Mouse (Mus musculus) layer of hippocampus, adult 18-20 months (tissue): ENCODE measurements around the gene Srd5a1. TPM values are rescaled to one million over a fixed set of nuclear protein-coding genes. Genes with fewer than 3 reads are reported as not detected.

Experiments used
- DNase-seq, 2 experiments: peaks; one replicate each; pipeline ENCODE4 v3.0.0; 2022; ENCODE audit warnings: low spot score in 2 of 2
- total RNA-seq, 2 experiments: library from RNA; stranded (reverse); gene quantifications; 2 replicates each; pipeline ENCODE4 v1.2.3; 2021

Srd5a1 gene
- total RNA-seq, 2 experiments from 2014 or later, result 7.2 to 8.0 TPM

- DNase-seq, result no peak
These were observed 68.5 kb downstream of the Srd5a1 start for GRCm38 (mm10) chr13:69542571-69543352.

- peak; percentile 54 to 70 for DNase-seq
These were observed 69.5 kb downstream of the Srd5a1 start for GRCm38 (mm10) chr13:69541776-69542175.

GRCm38 (mm10) chr13:69541209-69541608 lies 70.0 kb downstream of the Srd5a1 start:
- no peak for DNase-seq

- DNase-seq, result no peak
These were observed 72.9 kb downstream of the Srd5a1 start for GRCm38 (mm10) chr13:69538327-69538726.

- no peak for DNase-seq
These were observed 73.9 kb downstream of the Srd5a1 start for GRCm38 (mm10) chr13:69537366-69537765.

GRCm38 (mm10) chr13:69536021-69536420 lies 75.2 kb downstream of the Srd5a1 start:
- no peak for DNase-seq

- peak; percentile 97 to 99 for DNase-seq
These were observed 76.3 kb downstream of the Srd5a1 start for GRCm38 (mm10) chr13:69534654-69535551.

GRCm38 (mm10) chr13:69534334-69534653 lies 76.9 kb downstream of the Srd5a1 start, which contains the start of gene Tent4a:
Gene Tent4a (minus strand): TSS chr13:69534617.
- no peak for DNase-seq

- DNase-seq, result peak in 1 of 2 experiments; percentile 52
These were observed 77.6 kb downstream of the Srd5a1 start, which contains the start of gene Nsun2 for GRCm38 (mm10) chr13:69533405-69534333. Gene Nsun2 (plus strand): TSS chr13:69533746.

GRCm38 (mm10) chr13:69532893-69533404 lies 78.3 kb downstream of the Srd5a1 start:
- no peak for DNase-seq

GRCm38 (mm10) chr13:69532101-69532892 lies 78.9 kb downstream of the Srd5a1 start:
- no peak for DNase-seq

GRCm38 (mm10) chr13:69531431-69531830 lies 79.8 kb downstream of the Srd5a1 start:
- no peak for DNase-seq

GRCm38 (mm10) chr13:69530951-69531350 lies 80.3 kb downstream of the Srd5a1 start:
- no peak for DNase-seq

- no peak for DNase-seq
These were observed 81.1 kb downstream of the Srd5a1 start for GRCm38 (mm10) chr13:69530156-69530555.

GRCm38 (mm10) chr13:69528531-69528930 lies 82.7 kb downstream of the Srd5a1 start:
- no peak for DNase-seq

GRCm38 (mm10) chr13:69525867-69526266 lies 85.4 kb downstream of the Srd5a1 start:
- no peak for DNase-seq

- DNase-seq, result no peak
These were observed 87.1 kb downstream of the Srd5a1 start for GRCm38 (mm10) chr13:69524158-69524530.
